Mouse (Mus musculus): ENCODE data around the gene Pde4c.

Pde4c gene

DNA sequence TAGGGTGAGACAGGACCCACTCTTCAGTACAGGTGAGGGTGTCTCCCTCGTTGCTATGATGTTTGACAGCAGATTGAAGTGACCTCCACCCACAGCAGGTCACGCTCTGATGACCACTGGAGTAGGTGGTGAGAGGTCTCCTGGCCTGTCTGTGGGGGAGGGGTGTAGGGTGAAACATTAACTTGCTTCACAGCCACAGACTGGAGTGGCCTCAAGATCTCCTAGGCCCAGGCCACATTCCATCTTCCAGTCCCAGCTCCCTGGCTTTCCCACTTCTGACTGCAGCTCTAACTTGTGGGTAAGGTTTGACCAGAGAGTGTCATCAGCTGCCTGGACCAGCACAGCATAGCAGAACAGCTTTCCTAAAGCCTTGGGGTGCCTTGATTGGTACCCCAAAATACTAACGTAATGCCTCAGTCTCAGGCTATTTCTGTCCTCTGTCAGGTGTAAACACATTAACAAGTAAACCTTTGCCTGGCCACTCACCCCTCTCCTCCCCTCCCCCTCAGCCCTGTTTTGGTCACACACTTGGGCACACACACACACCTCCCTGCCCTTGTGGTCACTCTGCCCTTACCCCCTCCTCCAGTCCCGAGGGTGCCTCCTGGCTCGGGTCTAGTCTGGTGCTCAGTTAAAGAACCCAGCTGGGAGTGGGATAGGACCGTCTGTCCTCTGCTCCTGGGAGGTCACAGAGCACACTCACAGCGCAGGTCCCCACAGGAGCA, at the start of gene Pde4c:
TSS of gene Pde4c (plus strand) at position 235 of the 725 bp plus-strand sequence.
- no peak for DNase-seq (ENCODE audit: extremely low spot score)

DNA sequence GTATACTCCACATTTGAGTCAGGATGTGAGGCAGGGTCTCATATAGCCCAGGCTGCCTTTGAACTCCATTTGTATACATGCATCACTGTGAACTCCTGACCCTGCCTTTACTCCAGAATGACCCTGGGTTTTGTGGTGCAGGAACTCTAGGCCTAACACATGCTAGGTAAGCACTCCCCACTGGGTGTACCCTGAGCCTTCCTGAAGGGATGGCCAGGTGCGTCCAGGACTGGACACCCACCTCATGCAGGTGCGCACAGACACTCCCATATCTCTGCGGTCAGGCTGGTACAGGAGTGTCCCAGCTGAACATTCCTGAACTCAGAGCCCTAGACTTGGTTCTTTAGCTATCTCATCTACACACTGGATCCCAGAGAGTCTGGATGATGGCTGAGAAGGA, 49.4 kb upstream of the Pde4c start:
- no peak for DNase-seq (ENCODE audit: extremely low spot score)

DNA sequence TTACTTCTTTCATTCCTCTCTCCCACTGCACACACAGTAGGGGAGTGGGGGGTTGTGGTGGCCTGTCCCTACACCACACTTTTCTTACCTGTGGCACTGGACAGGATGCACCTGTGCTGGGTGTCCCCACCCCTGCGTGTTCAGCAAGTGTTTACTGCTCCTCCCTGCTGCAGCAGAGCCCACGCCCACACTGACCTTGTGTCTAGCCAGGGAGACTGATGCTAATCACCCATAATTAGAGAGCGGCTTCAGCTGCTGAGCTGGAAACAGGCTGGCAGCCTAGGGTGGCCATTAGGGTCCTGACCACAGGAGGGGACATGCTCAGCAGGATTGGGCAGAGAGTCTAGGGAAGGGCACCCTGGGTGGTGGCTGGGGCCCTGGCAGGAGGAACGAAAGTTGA, 48.8 kb upstream of the Pde4c start:
- DNase-seq (ENCODE audit: extremely low spot score), result no peak

DNA sequence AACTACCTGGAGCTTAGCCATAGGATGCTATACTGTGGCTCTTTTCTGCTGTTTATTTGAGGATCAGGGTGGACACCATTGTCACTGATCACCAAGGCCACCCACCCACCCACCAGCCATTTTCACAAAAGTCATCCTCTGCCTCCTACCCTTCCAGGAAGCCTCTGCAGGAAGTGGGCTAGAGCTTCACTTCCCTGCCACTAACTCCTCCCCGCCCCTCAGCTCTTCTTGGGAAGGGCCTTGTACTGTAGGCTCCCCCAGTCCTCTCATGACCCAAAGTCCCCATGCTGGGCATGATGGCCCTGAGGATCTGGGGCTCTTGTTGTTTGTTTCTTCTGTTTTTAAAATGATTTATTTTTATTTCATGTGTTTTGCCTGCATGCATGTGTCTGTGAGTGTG, 48.2 kb upstream of the Pde4c start:
- no peak for DNase-seq (ENCODE audit: extremely low spot score)

DNA sequence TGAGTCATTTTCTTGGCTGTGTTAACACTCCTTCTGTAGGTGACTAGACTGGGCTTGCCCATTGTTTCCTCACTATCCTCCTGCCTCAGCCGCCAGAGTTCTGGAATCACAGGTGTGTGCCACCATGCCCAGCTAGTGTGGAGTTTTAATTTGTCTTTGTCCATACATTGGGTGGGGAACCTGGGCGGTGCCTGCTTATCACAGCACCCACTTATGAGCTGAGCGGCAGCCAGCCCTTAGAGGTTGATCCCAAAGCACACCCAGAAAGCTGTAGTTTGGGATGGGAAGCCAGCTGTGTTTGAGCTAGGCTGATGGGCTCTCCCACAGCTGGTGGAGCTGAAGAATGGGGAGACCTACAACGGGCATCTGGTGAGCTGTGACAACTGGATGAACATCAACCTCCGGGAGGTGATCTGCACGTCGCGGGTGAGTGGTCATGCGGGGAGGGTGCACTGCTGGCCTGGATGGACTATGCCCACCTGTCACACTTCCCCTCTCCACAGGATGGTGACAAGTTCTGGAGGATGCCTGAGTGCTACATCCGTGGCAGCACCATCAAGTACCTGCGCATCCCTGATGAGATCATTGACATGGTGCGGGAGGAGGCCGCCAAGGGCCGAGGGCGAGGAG, 46.0 kb upstream of the Pde4c start:
- no peak for DNase-seq (ENCODE audit: extremely low spot score)

DNA sequence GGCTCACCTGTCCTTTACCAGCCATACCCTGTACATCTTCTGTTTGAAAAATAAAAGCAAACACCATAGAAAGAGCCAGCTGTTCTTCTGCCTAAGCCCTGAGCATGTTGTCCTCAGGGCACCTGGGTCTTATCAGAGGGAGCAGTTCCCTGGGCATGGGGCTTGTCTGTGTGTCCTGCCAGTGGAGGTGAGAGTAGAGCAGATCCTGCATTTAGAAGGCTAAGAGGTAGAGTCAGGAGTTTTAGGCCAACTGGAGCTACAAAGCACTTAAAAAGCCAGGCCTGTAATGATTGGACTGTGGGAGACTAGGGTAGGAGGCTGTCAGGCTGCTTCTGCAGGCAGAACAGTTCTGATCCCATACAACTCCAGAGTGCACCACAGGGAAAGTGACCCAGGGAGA, 44.8 kb upstream of the Pde4c start:
- no peak for DNase-seq (ENCODE audit: extremely low spot score)

DNA sequence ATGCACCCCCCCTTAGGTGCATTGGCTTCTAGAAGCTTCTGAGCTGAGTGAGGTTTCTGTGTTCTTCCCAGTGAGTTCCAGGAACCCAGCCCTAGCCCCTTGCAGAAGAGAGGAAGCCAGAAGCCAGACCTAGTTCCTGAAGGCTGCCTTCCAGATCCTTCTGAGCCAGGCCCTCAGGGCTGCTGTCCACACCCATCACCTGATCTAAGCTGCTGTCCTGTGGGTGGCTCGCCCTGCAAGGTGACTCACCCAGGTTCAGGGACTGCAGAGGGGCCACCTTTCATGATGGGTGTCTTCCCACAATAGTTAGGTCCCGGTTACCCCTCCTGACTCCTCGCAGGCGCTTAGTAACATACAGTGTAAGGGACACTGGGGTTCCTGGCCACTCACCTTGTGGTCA, 44.1 kb upstream of the Pde4c start:
- DNase-seq (ENCODE audit: extremely low spot score), result no peak

DNA sequence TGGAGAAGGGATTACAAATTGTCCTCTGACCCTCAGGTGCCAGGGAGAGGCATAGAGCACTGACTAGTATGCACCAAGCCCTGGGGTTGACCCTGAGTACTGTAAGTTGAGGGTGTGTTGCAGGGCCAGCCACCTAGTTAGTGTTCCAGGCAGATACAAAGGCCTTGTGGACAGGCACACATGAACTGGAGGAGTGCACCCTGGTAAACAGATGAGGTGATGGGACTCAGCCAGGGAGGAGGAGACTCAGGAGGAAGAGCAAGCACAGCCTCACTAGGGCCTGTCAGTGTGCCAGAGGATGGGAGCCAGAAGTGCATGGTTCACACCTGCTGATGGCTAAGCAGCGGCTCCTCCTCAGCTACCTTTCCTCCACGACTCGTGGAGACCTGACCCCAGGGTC, 43.5 kb upstream of the Pde4c start:
- DNase-seq (ENCODE audit: extremely low spot score), result no peak

DNA sequence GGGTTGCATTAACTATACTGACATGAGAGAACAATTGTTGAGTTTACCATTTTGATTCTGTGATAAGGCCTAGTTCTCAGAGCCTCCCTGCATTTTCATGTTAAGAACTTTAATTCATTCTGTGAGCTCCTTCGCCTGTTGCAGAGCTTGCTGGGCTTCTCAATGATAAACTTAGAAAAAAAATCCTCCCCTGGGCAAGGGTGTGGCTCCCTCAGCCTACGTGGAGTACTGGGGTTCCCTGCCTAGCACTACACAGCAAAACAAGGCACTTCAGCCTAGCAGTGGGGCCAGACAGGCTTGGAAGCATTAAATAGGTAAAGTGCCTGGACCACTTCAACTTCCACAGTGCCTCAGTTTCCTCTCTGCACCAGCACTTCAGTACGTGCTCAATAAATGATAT, 42.1 kb upstream of the Pde4c start:
- no peak for DNase-seq (ENCODE audit: extremely low spot score)

DNA sequence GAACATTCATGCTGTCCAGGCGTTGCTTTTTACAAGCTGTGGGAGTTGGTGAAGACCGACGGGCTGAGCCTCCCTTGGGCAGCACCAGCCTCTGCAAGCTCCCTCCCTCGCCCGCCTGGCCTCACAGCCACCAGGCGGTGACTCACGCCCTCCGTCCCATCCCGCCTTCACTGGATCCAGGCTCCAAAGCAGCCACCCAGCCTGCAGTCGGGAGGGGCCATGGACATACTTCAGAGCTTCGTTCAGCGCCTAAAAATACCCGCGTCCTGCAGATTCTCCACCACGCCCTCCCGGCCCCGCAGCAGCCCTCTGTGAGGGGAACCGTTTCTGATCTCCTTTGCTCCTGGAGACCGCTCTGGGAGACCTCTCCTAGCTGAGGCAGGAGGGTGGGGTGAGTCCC, 41.3 kb upstream of the Pde4c start:
- peak; percentile 47 for DNase-seq (ENCODE audit: extremely low spot score)

DNA sequence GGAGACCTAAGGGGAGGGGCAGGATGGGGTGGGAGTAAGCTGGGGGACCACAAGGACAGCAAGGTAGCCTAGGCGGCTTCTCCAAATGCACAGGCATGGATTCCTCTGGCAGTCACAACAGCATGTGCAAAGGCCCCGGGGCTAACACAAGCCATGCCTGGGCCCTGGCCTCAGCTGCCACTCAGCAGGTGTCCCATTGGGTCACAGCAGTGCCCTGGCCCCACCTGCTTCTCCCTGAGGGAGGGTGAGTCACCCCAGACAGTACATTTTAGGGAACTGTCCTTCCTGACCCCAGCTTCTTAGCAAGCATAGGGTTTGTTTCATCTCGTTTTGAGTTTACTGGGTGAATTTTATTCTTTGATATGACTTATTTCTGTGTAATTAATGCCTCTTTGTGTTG, 40.8 kb upstream of the Pde4c start:
- DNase-seq (ENCODE audit: extremely low spot score), result no peak

DNA sequence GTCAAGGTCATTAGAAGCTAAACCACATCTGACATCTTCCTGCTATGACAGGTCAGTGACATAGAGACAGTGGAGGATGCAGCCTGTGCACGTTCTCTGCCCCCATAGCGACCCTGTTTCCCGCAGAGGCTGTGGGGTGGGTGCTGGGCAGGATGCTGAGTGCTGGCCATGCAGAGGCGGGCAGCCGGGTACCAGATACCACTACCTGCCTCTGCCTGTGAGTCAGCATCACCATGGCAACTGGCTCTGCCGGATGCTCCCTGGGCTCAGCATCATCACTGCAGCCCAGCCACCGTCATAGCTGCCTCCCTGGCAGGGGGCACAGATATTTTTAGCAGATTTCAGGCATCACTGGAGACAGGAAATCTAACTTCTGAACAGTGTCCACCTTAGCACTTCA, 39.2 kb upstream of the Pde4c start:
- DNase-seq (ENCODE audit: extremely low spot score), result no peak

DNA sequence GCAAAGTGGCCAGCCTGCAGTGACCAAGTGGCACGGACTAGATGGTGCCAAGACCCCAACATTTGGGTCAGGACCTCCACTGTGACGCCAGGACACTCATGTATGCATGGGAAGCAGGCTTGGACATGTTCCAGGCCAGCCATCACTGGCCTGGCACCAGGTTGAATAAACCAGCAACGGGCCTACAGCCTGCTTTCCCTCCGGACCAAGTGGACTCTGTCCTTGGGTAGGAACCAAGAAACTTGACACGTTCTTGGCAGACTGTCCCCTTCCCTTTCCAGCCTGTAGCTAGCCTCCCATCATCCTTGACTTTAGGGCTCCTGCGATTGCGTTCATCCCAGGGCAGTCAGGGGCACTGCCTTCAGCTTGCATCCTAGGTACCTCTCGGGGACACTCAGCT, 35.9 kb upstream of the Pde4c start:
- no peak for DNase-seq (ENCODE audit: extremely low spot score)

DNA sequence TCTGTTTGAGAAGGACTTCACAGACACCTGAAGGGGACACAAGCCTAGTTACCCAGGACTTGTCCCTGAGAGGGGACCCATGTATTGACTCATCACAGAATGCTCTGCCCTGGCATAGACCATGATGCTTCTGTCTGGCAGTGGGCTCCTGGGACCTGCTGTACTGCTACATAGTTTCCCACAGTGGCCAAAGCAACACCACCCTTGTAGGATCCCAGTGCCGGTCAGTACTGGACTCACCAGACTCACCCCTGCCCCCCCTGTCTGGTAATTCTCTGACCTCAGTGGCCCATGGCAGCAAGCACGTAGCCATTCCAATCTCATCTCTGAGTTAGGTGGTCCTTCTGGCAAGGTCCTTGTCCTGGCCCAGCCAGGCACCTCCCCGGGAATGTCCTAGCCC, 35.4 kb upstream of the Pde4c start:
- no peak for DNase-seq (ENCODE audit: extremely low spot score)

DNA sequence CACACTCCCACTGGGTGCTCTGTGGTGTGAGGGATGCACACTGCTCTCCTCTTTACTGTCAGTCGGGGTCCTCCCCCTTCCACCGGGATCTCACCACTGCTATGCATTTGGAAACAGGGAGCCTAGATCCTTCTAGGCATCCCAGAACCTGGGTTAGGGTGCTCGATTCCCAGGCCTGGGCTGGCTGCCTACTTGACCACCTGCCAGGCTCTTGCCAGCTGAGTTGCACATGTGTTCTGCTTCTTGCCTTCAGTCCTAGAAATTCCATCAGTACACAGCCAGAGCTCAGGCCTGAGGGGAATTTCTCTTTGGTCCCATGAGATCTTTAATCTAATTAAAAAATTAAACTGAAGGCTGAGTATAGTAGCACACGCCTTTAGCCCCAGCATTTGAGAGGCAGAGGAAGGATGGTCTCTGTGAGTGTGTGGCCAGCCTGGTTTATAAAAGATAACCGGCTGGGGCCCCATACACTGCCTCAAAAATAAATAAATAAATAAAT, 33.6 kb upstream of the Pde4c start:
- DNase-seq (ENCODE audit: extremely low spot score), result no peak

DNA sequence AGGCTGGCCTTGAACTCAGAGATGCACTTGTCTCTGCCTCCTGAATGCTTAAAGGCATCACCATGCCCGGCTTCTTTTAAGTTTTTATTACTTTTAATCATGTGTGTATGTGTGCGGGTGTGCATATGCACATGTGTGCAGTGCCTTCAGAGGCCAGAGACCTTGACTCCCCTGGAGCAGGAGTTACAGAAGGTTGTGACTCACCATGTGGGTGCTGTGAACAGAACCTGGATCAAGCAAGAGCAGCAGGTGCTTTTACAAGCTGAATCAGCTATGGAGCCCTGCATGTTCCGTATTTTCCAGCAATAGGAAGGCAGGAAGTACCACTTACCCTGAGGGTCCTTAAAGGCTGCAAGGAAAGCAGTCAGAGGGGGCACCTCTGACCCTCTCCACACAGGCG, 32.3 kb upstream of the Pde4c start:
- no peak for DNase-seq (ENCODE audit: extremely low spot score)

DNA sequence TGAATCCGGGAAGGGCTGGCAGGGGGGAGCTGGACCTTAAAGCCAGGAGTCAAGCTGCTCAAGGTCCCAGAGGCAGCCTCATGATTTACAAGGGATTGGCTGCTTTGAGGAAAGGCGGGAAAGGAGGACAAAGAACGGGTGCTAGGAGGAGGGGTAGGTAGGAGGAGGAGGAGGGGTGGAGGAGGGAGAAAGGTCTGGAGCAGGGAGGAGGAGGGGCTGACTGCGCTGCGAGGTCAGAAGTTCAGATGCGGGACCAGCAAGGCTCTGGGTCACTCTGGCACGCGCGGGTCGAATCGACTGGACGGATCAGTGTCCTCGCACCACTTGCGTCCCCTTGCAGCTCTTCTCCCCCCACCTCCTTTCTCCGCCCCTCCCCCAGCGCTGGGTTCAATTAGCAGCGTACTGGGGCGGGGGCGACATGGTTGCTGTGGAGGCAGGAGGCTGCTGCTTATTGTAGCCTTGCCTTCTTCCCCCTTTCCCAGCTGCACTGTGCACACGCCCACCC, 31.7 kb upstream of the Pde4c start:
- DNase-seq (ENCODE audit: extremely low spot score), result peak; percentile 93

DNA sequence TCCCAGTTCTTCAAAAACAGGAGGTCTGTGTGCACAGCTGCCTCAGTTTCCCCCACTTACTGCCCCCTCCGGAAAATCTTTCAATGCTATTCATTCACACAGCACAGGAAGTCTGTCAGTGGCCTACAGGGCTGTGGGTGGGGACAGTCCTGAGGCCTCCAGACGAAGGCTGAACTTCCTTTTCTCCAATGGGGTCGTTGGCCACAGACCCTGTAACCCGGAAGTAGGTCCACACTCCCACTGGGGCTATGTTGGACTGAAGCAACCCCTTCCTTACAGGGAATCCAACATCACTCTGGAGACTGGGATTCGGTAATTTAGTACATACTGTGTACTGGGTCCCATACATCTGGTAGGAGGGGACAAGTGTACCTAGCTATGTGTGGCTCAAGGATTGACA, 29.9 kb upstream of the Pde4c start:
- DNase-seq (ENCODE audit: extremely low spot score), result no peak

DNA sequence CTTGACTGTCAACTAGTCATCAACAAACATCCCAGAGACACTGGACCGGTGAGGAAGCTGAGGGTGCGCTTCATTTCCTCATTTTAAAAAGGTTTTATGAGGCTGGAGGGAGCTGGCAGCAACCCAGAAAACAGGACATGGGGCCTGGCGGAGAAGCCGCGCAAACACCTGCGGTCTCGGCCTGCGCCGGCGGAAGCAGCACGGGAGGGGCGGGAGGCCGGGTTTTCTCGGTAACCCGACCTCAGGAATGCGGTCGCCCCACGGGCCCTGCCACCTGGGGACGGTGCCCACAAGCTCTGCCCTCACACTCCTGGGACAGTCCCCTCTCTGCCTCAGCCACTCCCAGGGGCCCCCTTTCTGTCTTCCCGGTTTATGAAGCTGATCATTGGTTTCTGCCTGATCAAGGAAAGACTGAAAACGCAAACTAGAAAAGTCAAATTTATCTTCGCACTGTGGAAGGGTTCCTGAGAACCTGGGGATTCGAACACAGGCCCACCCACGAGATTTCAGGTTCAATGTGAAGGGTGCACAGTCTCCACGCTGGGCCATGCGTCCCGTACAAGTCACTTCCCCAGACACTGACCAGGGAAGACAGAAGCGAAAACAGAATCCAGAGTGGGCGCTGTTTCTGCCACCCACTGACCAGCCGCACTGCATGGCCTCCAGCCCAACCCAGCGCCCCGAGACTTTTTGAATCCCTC, 28.1 kb upstream of the Pde4c start:
- no peak for DNase-seq (ENCODE audit: extremely low spot score)

DNA sequence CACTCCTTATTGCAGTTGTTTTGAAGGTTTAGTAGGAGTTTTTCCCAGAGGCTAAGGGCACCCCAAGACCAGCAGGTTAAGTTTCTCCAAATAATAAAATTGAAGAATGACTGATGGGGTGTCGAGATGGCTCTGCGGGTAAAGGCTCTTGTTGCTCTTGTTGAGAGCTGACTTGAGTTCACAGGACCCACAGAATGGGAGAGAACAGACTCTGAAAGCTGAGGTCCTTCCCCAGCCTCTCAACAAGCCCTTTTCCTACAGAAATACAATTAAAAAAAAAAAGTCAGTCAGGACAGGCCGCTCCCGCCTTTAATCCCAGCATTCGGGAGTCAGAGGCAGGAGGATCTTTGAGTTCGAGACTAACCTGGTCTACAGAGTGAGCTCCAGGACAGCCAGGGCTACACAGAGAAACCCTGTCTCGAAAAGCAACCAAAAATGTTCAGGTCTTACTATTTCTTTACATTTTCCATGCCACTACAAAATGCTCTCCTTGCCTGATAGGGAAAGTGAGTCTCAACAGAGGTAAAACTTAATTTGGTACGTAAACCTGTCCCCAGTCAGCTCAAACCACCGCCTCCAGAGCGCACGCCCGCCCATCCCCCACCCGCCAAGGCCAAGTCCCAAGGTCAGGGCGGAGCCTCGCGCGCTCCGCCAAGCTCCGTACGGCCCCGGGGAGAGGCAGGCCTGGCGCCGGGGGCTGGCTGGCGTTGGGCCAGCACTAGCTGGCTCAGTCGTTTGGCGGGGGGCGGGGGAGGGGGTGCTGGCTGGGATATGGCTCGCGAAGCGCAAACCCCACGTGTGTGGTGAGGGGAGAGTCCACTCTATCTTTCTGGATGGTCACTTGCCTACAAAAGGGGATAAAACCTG, 27.3 kb upstream of the Pde4c start:
- DNase-seq (ENCODE audit: extremely low spot score), result peak; percentile 64

DNA sequence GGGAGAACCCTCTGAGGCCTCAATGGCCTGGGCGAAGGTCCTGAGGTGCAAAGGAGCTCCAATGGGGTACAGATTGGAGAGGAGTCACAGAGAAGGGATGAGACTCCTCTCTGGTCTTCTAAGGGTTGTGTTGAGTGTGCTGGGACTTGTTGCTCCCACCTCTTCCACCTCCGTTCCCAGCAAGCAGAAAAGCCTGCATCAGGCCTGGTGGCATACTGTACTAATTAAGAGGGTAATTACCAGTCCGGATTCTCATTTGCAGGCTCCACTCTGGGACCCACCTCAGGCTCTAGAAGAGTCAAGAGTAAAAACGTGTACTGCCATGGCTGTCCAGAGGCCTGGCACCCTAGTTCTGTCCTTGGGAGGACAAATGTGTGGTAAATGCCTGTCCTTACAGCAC, 26.6 kb upstream of the Pde4c start:
- DNase-seq (ENCODE audit: extremely low spot score), result no peak
